Mouse (Mus musculus): ENCODE results near the gene Pias1. TPM values are rescaled to one million over a fixed set of nuclear protein-coding genes. Genes with fewer than 3 reads are reported as not detected.
A peak's percentile ranks its signal among the peaks of the same experiment; 100 is the strongest.

The Pias1 gene
- polyA plus RNA-seq, 1 experiment from 2014 or later, result 62.5 TPM

GRCm38 (mm10) chr9:62934700-62935400, 52.9 kb downstream of the Pias1 start:
- Histone ChIP-seq H3K27ac (no peak overlapping the region), H3K27me3 (no peaks in the 10 kb centered on the region)

GRCm38 (mm10) chr9:62932575-62933339, 55.0 kb downstream of the Pias1 start:
- no peaks in the 10 kb centered on the region for H3K36me3 ChIP-seq
- ATAC-seq (replicated peaks; ENCODE audit: low FRiP score), result no peak
- peak overlapping the region; percentile 48; the same call in 1 of the 2 replicates for H3K27ac ChIP-seq
- peaks cover 19% of the 10 kb centered on the region; the same call in 1 of the 2 replicates for H3K4me1 ChIP-seq
- H3K9me3 ChIP-seq (replicated peaks), result no peaks in the 10 kb centered on the region
- H3K4me3 ChIP-seq (replicated peaks), result no peak overlapping the region
- 80% methylated on average over 4 of the region's 4 CpGs for WGBS
- H3K27me3 ChIP-seq, result no peaks in the 10 kb centered on the region
- H3K9ac ChIP-seq, result no peak overlapping the region
- H3K4me2 ChIP-seq, result no peak overlapping the region

More at GRCm38 (mm10) chr9:62934700-62935400, 52.9 kb downstream of the Pias1 start:
- Histone ChIP-seq H3K9me3 (replicated peaks) (no peaks in the 10 kb centered on the region), H3K4me1 (peaks cover 21% of the 10 kb centered on the region; the same call in 1 of the 2 replicates), H3K4me3 (replicated peaks) (no peak overlapping the region), H3K36me3 (no peaks in the 10 kb centered on the region), H3K9ac (no peak overlapping the region), H3K4me2 (no peak overlapping the region)
- no peak for ATAC-seq (replicated peaks; ENCODE audit: low FRiP score)
- 57% methylated on average over 2 of the region's 2 CpGs for WGBS

DNA sequence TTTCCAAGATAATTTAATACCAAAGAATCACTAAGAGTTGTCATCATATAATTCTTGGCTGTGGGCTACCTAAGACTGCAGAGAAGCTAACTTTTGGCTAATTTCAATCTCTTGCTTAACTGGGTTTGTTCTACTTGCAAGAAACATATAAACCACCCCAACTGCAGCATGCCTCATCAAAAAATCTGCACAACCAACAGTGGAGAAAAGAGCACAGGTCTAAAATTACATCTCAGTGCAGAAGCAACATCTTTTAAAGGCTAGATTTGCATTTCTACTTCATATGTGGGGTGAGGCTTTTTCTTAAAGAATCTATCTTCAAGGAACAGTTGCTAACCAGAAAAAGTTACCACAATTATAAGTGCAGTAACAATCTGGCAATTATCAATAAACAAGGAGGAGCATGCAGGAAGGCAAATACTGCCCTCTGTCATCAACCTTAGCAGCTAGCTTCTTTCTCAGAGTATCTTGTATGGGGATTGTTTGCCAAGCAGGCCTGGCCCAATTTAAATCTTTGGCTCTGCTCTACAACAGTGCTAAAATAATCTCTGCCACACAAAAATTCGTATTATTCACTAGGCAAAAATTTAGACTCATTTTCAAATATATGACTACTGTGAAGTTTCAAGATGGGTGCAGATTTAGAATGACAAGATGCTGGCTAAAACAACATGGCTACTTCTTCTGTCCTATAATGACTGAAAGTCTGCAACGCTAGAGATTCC, 62.7 kb downstream of the Pias1 start:
- Histone ChIP-seq H3K4me3 (replicated peaks) (no peak overlapping the region), H3K4me1 (no peaks in the 10 kb centered on the region), H3K36me3 (peaks cover 17% of the 10 kb centered on the region), H3K27ac (no peak overlapping the region), H3K27me3 (no peaks in the 10 kb centered on the region), H3K9me3 (replicated peaks) (no peaks in the 10 kb centered on the region), H3K9ac (no peak overlapping the region), H3K4me2 (no peak overlapping the region)
- WGBS, result 83% methylated on average over 2 of the region's 2 CpGs
- ATAC-seq (replicated peaks; ENCODE audit: low FRiP score), result no peak

- Histone ChIP-seq H3K27ac (no peak overlapping the region), H3K36me3 (peaks cover 40% of the 10 kb centered on the region), H3K4me2 (no peak overlapping the region), H3K4me3 (replicated peaks) (no peak overlapping the region), H3K27me3 (no peaks in the 10 kb centered on the region), H3K4me1 (no peaks in the 10 kb centered on the region), H3K9me3 (replicated peaks) (no peaks in the 10 kb centered on the region), H3K9ac (no peak overlapping the region)
- ATAC-seq (replicated peaks; ENCODE audit: low FRiP score), result no peak
- 70% methylated on average over 2 of the region's 2 CpGs for whole genome bisulfite sequencing
These were observed 66.8 kb downstream of the Pias1 start for GRCm38 (mm10) chr9:62920877-62921276.

DNA sequence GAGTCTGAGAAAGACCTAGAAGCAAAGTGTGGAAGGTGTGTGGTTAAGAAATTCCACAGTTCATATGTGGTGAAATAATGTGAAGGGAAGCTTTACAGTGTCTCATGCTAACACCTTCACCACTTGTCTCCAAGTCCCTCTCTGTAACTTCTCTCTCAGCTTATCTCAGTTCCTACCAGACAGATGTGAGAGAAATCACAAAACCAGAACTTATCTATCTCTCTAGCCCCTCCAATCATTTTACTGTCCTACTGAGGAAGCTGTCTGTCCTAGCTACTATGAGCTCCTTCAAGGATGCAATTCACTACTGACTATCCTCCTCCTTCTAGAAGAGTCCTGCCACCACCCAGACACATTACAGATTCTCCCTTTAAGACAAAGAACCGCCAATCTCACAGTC, 70.7 kb downstream of the Pias1 start:
- Histone ChIP-seq H3K9me3 (replicated peaks) (no peaks in the 10 kb centered on the region), H3K27ac (no peak overlapping the region), H3K4me3 (replicated peaks) (no peak overlapping the region), H3K36me3 (peaks cover 57% of the 10 kb centered on the region), H3K27me3 (no peaks in the 10 kb centered on the region), H3K9ac (no peak overlapping the region), H3K4me1 (no peaks in the 10 kb centered on the region), H3K4me2 (no peak overlapping the region)
- WGBS, result 100% methylated on average over 1 of the region's 1 CpGs
- no peak for ATAC-seq (replicated peaks; ENCODE audit: low FRiP score)

DNA sequence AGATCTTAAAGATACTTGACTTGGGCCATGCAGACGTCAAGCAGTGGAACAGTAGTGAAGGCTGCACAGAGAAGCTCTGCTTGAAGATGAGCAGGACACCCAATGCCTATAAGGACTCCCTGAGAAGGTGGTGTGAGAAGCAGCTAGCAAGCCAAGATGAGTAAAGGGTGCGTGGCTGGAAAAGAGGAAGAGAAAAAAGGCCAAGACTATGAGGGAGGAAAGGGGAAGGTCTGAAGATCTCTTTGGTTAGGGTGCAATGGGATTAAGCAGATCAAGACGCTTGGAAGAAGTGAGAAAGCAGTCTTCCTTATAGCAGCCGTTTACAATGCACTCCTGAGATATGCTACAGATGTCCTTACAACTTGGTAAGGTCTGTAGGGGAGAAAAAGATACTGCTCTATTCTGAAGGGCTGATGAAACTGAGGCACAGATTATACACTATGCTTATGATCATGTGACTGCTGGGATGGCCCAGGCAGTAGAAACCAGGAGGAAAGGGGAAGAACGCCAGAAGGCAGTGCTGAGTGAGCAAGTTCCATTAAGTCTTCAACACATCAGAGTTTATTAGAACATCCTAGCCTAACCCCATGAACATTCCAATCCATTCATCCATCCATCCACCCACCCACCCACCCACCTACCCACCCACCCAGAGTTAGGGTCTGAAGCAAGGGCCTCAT, 74.2 kb downstream of the Pias1 start:
- no peak for ATAC-seq (replicated peaks; ENCODE audit: low FRiP score)
- peaks cover 73% of the 10 kb centered on the region for H3K36me3 ChIP-seq
- H3K27me3 ChIP-seq, result no peaks in the 10 kb centered on the region
- WGBS, result 88% methylated on average over 5 of the region's 5 CpGs
- no peaks in the 10 kb centered on the region for H3K9me3 ChIP-seq (replicated peaks)
- no peak overlapping the region for H3K27ac ChIP-seq
- no peak overlapping the region for H3K4me3 ChIP-seq (replicated peaks)
- no peak overlapping the region for H3K4me2 ChIP-seq
- H3K4me1 ChIP-seq, result no peaks in the 10 kb centered on the region
- H3K9ac ChIP-seq, result no peak overlapping the region

DNA sequence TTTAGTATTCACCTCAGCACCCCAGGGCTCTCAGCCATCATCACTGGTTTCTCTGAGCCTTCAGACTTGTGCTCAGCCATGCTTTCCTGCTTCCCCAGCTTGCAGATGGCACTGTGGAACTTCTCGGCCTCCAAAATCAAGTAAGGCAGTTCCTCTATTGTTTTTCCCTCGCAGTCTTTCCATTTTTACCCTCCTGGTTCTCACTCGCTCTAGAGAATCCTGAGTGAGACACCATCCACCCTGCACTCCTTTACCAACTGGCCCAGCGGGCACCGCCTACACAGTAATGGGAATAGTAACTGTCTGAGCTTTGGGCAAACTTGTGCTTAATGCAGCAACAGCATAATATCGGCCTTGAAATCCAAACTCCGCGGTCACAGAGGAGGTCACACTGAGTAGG, 82.7 kb downstream of the Pias1 start:
- H3K4me2 ChIP-seq, result no peak overlapping the region
- WGBS, result 90% methylated on average over 8 of the region's 8 CpGs

GRCm38 (mm10) chr9:62903841-62904240, 83.9 kb downstream of the Pias1 start:
- whole genome bisulfite sequencing, result 96% methylated on average over 2 of the region's 2 CpGs
- Histone ChIP-seq H3K4me3 (replicated peaks) (no peak overlapping the region), H3K4me1 (0 out of 2 replicates have a peak, but pooled peaks cover 2% of the 10 kb centered on the region), H3K9ac (no peak overlapping the region), H3K36me3 (peaks cover 33% of the 10 kb centered on the region), H3K4me2 (no peak overlapping the region), H3K27ac (no peak overlapping the region), H3K9me3 (replicated peaks) (no peaks in the 10 kb centered on the region), H3K27me3 (no peaks in the 10 kb centered on the region)
- ATAC-seq (replicated peaks; ENCODE audit: low FRiP score), result no peak

More for the DNA sequence above, 82.7 kb downstream of the Pias1 start:
- H3K4me3 ChIP-seq (replicated peaks), result no peak overlapping the region
- ATAC-seq (replicated peaks; ENCODE audit: low FRiP score), result no peak
- H3K27ac ChIP-seq, result no peak overlapping the region
- no peaks in the 10 kb centered on the region for H3K27me3 ChIP-seq
- no peaks in the 10 kb centered on the region for H3K9me3 ChIP-seq (replicated peaks)
- peaks cover 41% of the 10 kb centered on the region for H3K36me3 ChIP-seq
- H3K4me1 ChIP-seq, result 0 out of 2 replicates have a peak, but pooled peaks cover 2% of the 10 kb centered on the region
- no peak overlapping the region for H3K9ac ChIP-seq

- peaks cover 37% of the 10 kb centered on the region for H3K36me3 ChIP-seq
- WGBS, result 84% methylated on average over 2 of the region's 2 CpGs
- H3K9ac ChIP-seq, result no peak overlapping the region
- no peak overlapping the region for H3K4me3 ChIP-seq (replicated peaks)
- H3K4me2 ChIP-seq, result no peak overlapping the region
- no peak overlapping the region for H3K27ac ChIP-seq
- no peak for ATAC-seq (replicated peaks; ENCODE audit: low FRiP score)
- no peaks in the 10 kb centered on the region for H3K9me3 ChIP-seq (replicated peaks)
- no peaks in the 10 kb centered on the region for H3K27me3 ChIP-seq
- 0 out of 2 replicates have a peak, but pooled peaks cover 2% of the 10 kb centered on the region for H3K4me1 ChIP-seq
These were observed 86.0 kb downstream of the Pias1 start for GRCm38 (mm10) chr9:62901736-62902135.

- Histone ChIP-seq H3K9me3 (replicated peaks) (no peaks in the 10 kb centered on the region), H3K4me1 (no peaks in the 10 kb centered on the region), H3K4me2 (no peak overlapping the region), H3K36me3 (peaks cover 66% of the 10 kb centered on the region), H3K27me3 (no peaks in the 10 kb centered on the region), H3K4me3 (replicated peaks) (no peak overlapping the region), H3K27ac (no peak overlapping the region; the same call in 1 of the 2 replicates), H3K9ac (no peak overlapping the region)
- 86% methylated on average over 1 of the region's 1 CpGs for WGBS
- no peak for ATAC-seq (replicated peaks; ENCODE audit: low FRiP score)
These were observed 93.2 kb downstream of the Pias1 start for GRCm38 (mm10) chr9:62894486-62894885.

DNA sequence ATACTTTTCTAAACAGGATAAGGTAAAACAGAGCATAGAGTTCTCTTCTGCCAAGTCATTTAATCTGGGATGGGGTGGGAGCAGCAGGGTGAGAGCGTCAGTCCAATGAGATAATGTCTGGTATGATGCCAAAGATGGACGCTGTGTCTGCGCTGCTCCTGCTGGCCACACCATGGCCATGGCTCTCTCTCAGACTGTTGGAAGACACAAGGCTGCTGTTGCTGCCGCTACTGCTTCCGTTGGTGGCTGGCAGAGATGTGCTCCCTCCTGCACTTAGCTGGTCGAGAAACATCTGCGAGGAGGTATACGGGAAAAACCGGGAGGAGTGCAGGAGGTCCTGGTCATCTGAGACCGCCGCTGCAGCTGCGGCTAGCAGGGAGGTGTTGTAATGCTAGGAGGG, 105.9 kb downstream of the Pias1 start:
- no peak for ATAC-seq (replicated peaks; ENCODE audit: low FRiP score)
- no peak overlapping the region for H3K4me2 ChIP-seq
- 54% methylated on average over 12 of the region's 12 CpGs for WGBS
- H3K36me3 ChIP-seq, result peaks cover 64% of the 10 kb centered on the region
- 0 out of 2 replicates have a peak, but pooled peaks cover 3% of the 10 kb centered on the region for H3K4me1 ChIP-seq
- no peaks in the 10 kb centered on the region for H3K27me3 ChIP-seq
- no peak overlapping the region for H3K9ac ChIP-seq
- no peak overlapping the region for H3K27ac ChIP-seq
- H3K4me3 ChIP-seq (replicated peaks), result no peak overlapping the region
- H3K9me3 ChIP-seq (replicated peaks), result no peaks in the 10 kb centered on the region

Data from kidney, embryonic 15.5 days (tissue).